Mouse (Mus musculus) brain, adult 10 weeks (tissue): ENCODE measurements around the gene Olfr1044. TPM values are rescaled to one million over a fixed set of nuclear protein-coding genes. Genes with fewer than 3 reads are reported as not detected.

Source experiments
- polyA plus RNA-seq: library from polyadenylated mRNA; stranded (reverse); fragments of 350-450 nt; fragmentation: Illumina TruSeq; extraction: RNeasy Lipid Tissue Mini Kit (QIAGEN cat#74804); gene quantifications from one replicate; pipeline ENCODE4 v1.2.3, GENCODE M21; 2015; ENCODE audit warnings: low read depth, low replicate concordance

Olfr1044 gene
- polyA plus RNA-seq, result not detected

GRCm38 (mm10) chr2:86177720-86178119, at the start of gene Olfr1044:
TSS of gene Olfr1044 (minus strand) at chr2:86177820.

GRCm38 (mm10) chr2:86219214-86219613, 41.6 kb upstream of the Olfr1044 start, which contains the start of gene Olfr1046:
TSS of gene Olfr1046 (minus strand) at chr2:86219314.

GRCm38 (mm10) chr2:86202909-86203308, 25.3 kb upstream of the Olfr1044 start, which contains the start of gene Olfr1045:
TSS of gene Olfr1045 (minus strand) at chr2:86203009.

DNA sequence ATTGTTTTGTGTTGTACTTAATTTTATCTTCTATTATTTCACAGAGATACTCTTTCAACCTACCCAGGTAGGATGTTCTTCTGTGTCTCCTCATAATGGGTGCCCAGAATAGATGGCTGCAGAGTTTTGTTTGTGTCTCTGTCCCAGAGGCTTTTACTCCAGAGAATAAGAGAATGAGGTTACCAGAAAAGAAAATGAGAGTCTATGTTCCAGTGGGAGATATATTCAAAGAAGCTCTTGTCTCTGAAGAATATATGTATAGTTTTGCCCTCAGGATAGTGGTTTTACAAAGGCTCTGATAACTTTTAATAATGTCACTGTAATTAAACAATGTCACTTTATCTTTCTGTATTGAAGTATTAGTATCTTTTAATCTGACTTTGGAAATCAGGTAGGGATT, 8.0 kb upstream of the Olfr1044 start, which contains the start of gene Olfr52:
Olfr52 (minus strand) TSS at position 101 of the 400 bp plus-strand sequence.

DNA sequence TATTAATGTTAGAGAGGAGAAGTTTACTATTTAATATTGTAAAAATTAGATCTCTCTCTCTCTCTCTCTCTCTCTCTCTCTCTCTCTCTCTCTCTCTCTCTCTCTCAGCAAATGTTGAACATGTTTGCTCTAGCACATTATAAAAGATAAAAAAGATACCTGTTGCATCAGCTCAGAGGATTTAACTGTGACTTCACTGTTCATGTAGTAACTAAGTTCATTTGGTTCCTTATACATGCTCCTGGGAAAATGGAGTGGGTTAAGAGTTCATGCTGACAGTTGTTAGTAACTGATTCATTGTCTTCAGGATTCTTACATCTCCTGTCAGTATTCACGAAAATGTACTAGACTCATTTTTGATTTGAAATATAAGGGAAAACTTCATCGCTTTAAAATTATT, 10.2 kb downstream of the Olfr1044 start, which contains the start of gene Olfr1043:
Olfr1043 (minus strand) TSS at position 101 of the 400 bp plus-strand sequence.

GRCm38 (mm10) chr2:86161738-86162137, 15.9 kb downstream of the Olfr1044 start, which contains the start of gene Olfr1042:
TSS of gene Olfr1042 (minus strand) at chr2:86161838.

GRCm38 (mm10) chr2:86146632-86147031, 31.0 kb downstream of the Olfr1044 start, which contains the start of gene Olfr1040:
TSS of gene Olfr1040 (minus strand) at chr2:86146732.

GRCm38 (mm10) chr2:86135828-86136227, 41.8 kb downstream of the Olfr1044 start, which contains the start of gene Olfr1039:
TSS of gene Olfr1039 (minus strand) at chr2:86135928.

Other genes starting within 250 kb of the Olfr1044 start
- not detected for gene Olfr1028, start 227.4 kb downstream of the Olfr1044 start, polyA plus RNA-seq
- gene Olfr1029, start 203.9 kb downstream of the Olfr1044 start, polyA plus RNA-seq, result not detected
- not detected for gene Olfr1030, start 198.5 kb downstream of the Olfr1044 start, polyA plus RNA-seq
- not detected for gene Olfr1031, start 187.5 kb downstream of the Olfr1044 start, polyA plus RNA-seq
- not detected for gene Olfr1032, start 172.3 kb downstream of the Olfr1044 start, polyA plus RNA-seq
- gene Olfr1033, start 157.2 kb downstream of the Olfr1044 start, polyA plus RNA-seq, result 0.13 TPM
- gene Olfr1034, start 132.0 kb downstream of the Olfr1044 start, polyA plus RNA-seq, result not detected
- gene Olfr1036, start 103.8 kb downstream of the Olfr1044 start, polyA plus RNA-seq, result not detected
- gene Olfr1037, start 90.4 kb downstream of the Olfr1044 start, polyA plus RNA-seq, result not detected
- not detected for gene Olfr1039, start 41.9 kb downstream of the Olfr1044 start, polyA plus RNA-seq
- not detected for gene Olfr1040, start 31.1 kb downstream of the Olfr1044 start, polyA plus RNA-seq
- gene Olfr1042, start 16.0 kb downstream of the Olfr1044 start, polyA plus RNA-seq, result not detected
- gene Olfr1043, start 10.3 kb downstream of the Olfr1044 start, polyA plus RNA-seq, result not detected
- not detected for gene Olfr52, start 7.9 kb upstream of the Olfr1044 start, polyA plus RNA-seq
- gene Olfr1045, start 25.2 kb upstream of the Olfr1044 start, polyA plus RNA-seq, result not detected
- not detected for gene Olfr1046, start 41.5 kb upstream of the Olfr1044 start, polyA plus RNA-seq
- gene Olfr1047, start 53.6 kb upstream of the Olfr1044 start, polyA plus RNA-seq, result not detected
- gene Olfr1048, start 62.5 kb upstream of the Olfr1044 start, polyA plus RNA-seq, result not detected
- not detected for gene Olfr1049, start 80.5 kb upstream of the Olfr1044 start, polyA plus RNA-seq
- gene Olfr1051, start 101.3 kb upstream of the Olfr1044 start, polyA plus RNA-seq, result not detected
- not detected for gene Olfr1052, start 114.6 kb upstream of the Olfr1044 start, polyA plus RNA-seq
- not detected for gene Olfr1053, start 137.5 kb upstream of the Olfr1044 start, polyA plus RNA-seq
- gene Olfr1054, start 157.6 kb upstream of the Olfr1044 start, polyA plus RNA-seq, result not detected
- gene Olfr1055, start 172.5 kb upstream of the Olfr1044 start, polyA plus RNA-seq, result not detected
- gene Olfr1056, start 184.6 kb upstream of the Olfr1044 start, polyA plus RNA-seq, result not detected
- not detected for gene Olfr1057, start 200.6 kb upstream of the Olfr1044 start, polyA plus RNA-seq
- not detected for gene Olfr1058, start 210.7 kb upstream of the Olfr1044 start, polyA plus RNA-seq
- not detected for gene Olfr1061, start 236.2 kb upstream of the Olfr1044 start, polyA plus RNA-seq
- gene Olfr1062, start 248.9 kb upstream of the Olfr1044 start, polyA plus RNA-seq, result not detected